Mouse (Mus musculus) intestine, postnatal 0 days (tissue): Measurements from ENCODE around the gene BC034090. TPM values are rescaled to one million over a fixed set of nuclear protein-coding genes. Genes with fewer than 3 reads are reported as not detected.

Source experiments
- ATAC-seq: fragments of 200-750 bp; cut with Nextera tagmentation; 2 replicates; pipeline ENCODE4 v1.8.0; 2017; ENCODE audit warnings: mild to moderate bottlenecking, moderate TSS enrichment, moderate library complexity
- H3K27ac ChIP-seq: fragments of 300-500 bp; sonication (generic); 2 replicates; pipeline ENCODE4 v1.5.1; 2014; ENCODE audit warnings: mild to moderate bottlenecking, low read depth, low read length, moderate library complexity
- H3K27me3 ChIP-seq: fragments of 300-500 bp; sonication (generic); replicated peaks from 2 replicates; pipeline ENCODE4 v1.6.1; 2014; ENCODE audit warnings: low read length, mixed read lengths; ENCODE audit not compliant: control insufficient read depth, insufficient read depth
- H3K36me3 ChIP-seq: fragments of 300-500 bp; sonication (generic); 2 replicates; pipeline ENCODE4 v1.6.1; 2014; ENCODE audit warnings: mild to moderate bottlenecking, moderate library complexity; ENCODE audit not compliant: control insufficient read depth, insufficient read depth
- H3K4me1 ChIP-seq: fragments of 300-500 bp; sonication (generic); replicated peaks from 2 replicates; pipeline ENCODE4 v1.6.1; 2014; ENCODE audit warnings: antibody characterized with exemption, low read length, mixed read lengths; ENCODE audit not compliant: control insufficient read depth, insufficient read depth
- H3K4me2 ChIP-seq: fragments of 300-500 bp; sonication (generic); replicated peaks from 2 replicates; pipeline ENCODE4 v1.6.1; 2014; ENCODE audit warnings: low read depth, mild to moderate bottlenecking, moderate library complexity
- H3K4me3 ChIP-seq: fragments of 300-500 bp; sonication (generic); 2 replicates; pipeline ENCODE4 v1.5.1; 2014; ENCODE audit warnings: low read depth, low read length
- H3K9ac ChIP-seq: fragments of 300-500 bp; sonication (generic); 2 replicates; pipeline ENCODE4 v1.6.1; 2014; ENCODE audit warnings: mild to moderate bottlenecking, low read depth, low read length
- H3K9me3 ChIP-seq: fragments of 300-500 bp; sonication (generic); 2 replicates; pipeline ENCODE4 v1.6.1; 2016; ENCODE audit warnings: mixed run types; ENCODE audit not compliant: control insufficient read depth
- CTCF ChIP-seq: sonication (generic); IDR thresholded peaks from 2 replicates; pipeline ENCODE4 v1.5.1; 2016; ENCODE audit warnings: low read depth, mild to moderate bottlenecking, control low read depth, antibody characterized with exemption, moderate library complexity
- WGBS: fragments of 180-500 bp; shearing (Covaris S2); extraction: QIAGEN DNeasy Blood & Tissue Kit; methylation state at CpG from one replicate; pipeline ENCODE4 v1.1.7; 2014; 5-methylcytosine and 5-hydroxymethylcytosine counted together
- polyA plus RNA-seq: library from polyadenylated mRNA; unstranded; fragments of >200 nt; fragmentation: Nextera tagmentation; extraction: Ambion mirVana; gene quantifications from 2 replicates; pipeline ENCODE4 v1.2.1, GENCODE M21; 2015

Gene BC034090
- polyA plus RNA-seq, 1 experiment from 2014 or later = 1.3 TPM

DNA sequence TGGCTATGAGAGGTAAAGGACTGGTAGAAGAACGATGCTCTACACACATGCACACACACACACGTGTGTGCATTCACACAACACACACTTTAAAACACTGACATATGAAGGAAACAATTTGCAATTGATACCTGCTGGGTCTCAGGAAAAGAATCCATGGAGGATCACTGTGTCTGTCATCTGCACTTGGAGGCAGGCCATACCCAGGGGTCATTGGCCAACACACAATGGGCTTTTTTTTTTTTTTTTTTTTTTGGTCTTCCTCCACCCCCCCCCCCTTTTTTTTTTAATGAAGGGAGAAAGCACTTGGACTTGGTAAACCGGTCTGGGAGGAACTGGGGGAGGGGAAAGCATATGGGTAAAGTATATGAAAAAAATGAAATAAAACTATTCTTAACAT is 36.4 kb downstream of the BC034090 start:
- H3K27ac ChIP-seq = no peak overlapping the region
- no peak for ATAC-seq
- 0 out of 2 replicates have a peak, but pooled peaks cover 5% of the 10 kb centered on the region for H3K36me3 ChIP-seq
- no peaks in the 10 kb centered on the region for H3K27me3 ChIP-seq
- peaks cover 9% of the 10 kb centered on the region; the same call in 1 of the 2 replicates for H3K4me1 ChIP-seq
- no peaks in the 10 kb centered on the region for H3K9me3 ChIP-seq
- H3K4me2 ChIP-seq = no peak overlapping the region
- H3K9ac ChIP-seq = no peak overlapping the region
- WGBS = 72% methylated on average over 3 of the region's 3 CpGs
- no peak overlapping the region for H3K4me3 ChIP-seq
- no peak for TF ChIP-seq CTCF

DNA sequence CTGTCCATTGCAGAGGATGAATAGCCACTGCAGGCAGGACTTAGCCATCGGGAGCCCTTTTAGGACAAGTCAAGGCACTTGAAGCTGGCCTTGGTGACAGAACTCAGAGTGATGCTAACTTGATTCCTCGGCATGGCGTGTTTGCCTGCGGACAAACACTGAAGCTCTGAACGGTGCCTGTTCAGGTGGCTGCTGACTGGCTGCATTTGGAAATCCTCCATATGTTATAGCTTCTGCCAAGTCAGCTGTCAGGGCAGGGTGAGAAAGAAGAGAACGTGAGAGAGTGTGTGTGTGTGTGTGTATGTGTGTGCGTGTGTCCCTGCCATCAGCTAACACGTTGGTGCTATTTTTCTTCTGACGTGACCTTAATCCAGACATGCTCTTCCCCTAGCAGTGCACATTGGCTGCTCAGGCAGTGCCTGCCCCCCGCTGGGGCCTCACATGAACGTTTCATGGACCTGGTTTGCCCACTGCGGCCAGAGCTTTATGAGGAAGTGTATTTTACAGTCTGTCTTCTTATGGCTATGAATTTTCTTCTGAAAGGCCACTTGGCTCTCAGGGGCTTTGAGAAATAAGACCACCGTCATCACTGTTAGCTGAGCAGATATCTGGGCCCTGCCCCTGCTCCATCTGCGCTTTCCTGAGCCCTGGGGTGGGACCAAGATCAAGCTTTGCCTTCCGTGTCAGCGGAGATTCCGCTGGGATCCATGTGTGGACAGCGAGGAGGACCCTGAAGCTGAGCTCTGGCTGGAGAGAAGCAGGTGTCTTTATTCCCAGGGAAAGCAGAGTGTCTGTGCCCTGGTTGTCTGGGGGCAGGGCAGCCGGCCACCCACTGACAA is 38.2 kb downstream of the BC034090 start:
- Histone ChIP-seq H3K4me1 (peaks cover 9% of the 10 kb centered on the region; the same call in 1 of the 2 replicates), H3K9ac (no peak overlapping the region), H3K27ac (no peak overlapping the region), H3K4me2 (no peak overlapping the region), H3K9me3 (no peaks in the 10 kb centered on the region), H3K4me3 (no peak overlapping the region), H3K36me3 (peaks cover 11% of the 10 kb centered on the region), H3K27me3 (no peaks in the 10 kb centered on the region)
- no peak for ATAC-seq
- TF ChIP-seq CTCF = peak; percentile 38
- 65% methylated on average over 19 of the region's 19 CpGs for WGBS

DNA sequence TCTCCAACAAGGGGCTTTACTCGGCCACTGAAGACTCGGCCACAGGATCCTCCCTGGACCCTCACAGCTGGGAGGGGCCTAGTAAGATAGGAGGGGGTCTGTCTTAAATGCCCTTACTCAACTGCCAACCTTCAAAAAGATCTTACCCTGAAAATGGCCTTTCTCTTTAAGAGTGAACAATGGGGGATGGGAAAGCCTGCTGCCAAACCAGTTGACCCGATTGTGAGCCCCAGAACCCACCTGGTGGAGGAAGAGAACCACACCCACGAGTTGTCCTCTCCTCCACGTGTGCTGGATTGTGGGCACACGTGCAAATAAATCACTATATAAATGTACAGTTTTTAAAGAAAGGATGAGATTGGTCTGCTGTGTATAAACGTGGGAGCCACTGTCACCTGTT is 38.9 kb downstream of the BC034090 start:
- H3K27me3 ChIP-seq = no peaks in the 10 kb centered on the region
- no peak overlapping the region for H3K4me2 ChIP-seq
- no peak overlapping the region for H3K4me3 ChIP-seq
- H3K9me3 ChIP-seq = no peaks in the 10 kb centered on the region
- H3K36me3 ChIP-seq = peaks cover 11% of the 10 kb centered on the region
- WGBS = 43% methylated on average over 7 of the region's 7 CpGs
- H3K4me1 ChIP-seq = peaks cover 12% of the 10 kb centered on the region
- no peak for ATAC-seq
- H3K9ac ChIP-seq = no peak overlapping the region
- H3K27ac ChIP-seq = no peak overlapping the region
- TF ChIP-seq CTCF = no peak

DNA sequence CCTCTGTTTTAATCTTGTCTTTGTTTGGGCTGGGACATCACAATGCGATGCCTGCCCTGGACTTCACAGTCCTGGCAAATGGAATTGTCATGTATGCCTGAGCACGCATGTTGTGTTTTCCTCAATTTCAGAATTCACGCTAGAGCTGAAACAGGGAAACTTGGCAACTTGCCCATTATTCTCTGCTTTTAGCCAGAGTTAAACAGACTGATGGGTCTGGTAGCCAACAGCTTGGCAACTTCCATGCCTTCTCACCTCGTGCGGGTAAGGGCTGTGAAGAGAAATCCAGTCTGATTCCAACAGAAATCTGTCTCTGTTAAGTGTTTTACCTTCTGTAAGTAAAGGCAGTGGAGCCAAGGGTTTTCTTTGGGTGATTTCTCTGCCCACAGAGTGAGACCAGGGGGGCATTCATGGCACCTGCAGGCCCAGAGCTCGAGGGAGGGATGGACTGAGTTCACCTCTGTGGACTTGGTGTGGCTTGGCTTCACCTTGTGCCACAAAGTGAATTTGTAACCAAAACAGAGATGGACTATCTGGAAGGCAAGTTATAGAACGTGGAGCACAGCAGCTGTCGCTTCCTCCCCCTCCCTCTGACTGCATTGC is 39.6 kb downstream of the BC034090 start:
- no peaks in the 10 kb centered on the region for H3K9me3 ChIP-seq
- ATAC-seq = no peak
- no peak overlapping the region for H3K4me3 ChIP-seq
- no peak overlapping the region for H3K4me2 ChIP-seq
- 69% methylated on average over 8 of the region's 8 CpGs for WGBS
- H3K27ac ChIP-seq = no peak overlapping the region
- TF ChIP-seq CTCF = no peak
- peaks cover 15% of the 10 kb centered on the region for H3K4me1 ChIP-seq
- H3K9ac ChIP-seq = no peak overlapping the region
- peaks cover 11% of the 10 kb centered on the region for H3K36me3 ChIP-seq
- no peaks in the 10 kb centered on the region for H3K27me3 ChIP-seq

DNA sequence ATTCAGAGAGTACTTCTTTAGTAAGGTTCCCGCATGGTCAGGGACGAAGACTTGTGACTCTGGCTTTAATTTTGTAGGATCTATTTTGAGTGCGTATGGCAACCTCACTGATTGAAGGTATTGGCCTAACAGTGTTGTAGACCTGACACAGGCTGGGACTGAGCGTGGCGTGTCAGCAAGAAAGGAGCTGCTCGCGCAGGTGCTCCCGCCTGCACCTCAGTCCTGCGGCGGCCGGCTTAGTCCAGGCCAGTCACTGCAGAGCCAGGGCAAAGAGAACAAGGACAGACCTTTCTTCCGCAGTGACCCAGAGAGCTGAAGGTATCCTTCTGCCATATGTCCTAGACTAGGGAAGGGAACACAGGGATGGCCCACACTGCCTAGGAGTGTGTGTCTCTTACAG is 40.3 kb downstream of the BC034090 start:
- H3K9me3 ChIP-seq = no peaks in the 10 kb centered on the region
- no peak overlapping the region for H3K4me2 ChIP-seq
- peaks cover 15% of the 10 kb centered on the region for H3K4me1 ChIP-seq
- 98% methylated on average over 12 of the region's 12 CpGs for WGBS
- no peaks in the 10 kb centered on the region for H3K27me3 ChIP-seq
- no peak for TF ChIP-seq CTCF
- no peak overlapping the region for H3K27ac ChIP-seq
- H3K4me3 ChIP-seq = no peak overlapping the region
- no peak for ATAC-seq
- H3K9ac ChIP-seq = no peak overlapping the region
- H3K36me3 ChIP-seq = peaks cover 11% of the 10 kb centered on the region

DNA sequence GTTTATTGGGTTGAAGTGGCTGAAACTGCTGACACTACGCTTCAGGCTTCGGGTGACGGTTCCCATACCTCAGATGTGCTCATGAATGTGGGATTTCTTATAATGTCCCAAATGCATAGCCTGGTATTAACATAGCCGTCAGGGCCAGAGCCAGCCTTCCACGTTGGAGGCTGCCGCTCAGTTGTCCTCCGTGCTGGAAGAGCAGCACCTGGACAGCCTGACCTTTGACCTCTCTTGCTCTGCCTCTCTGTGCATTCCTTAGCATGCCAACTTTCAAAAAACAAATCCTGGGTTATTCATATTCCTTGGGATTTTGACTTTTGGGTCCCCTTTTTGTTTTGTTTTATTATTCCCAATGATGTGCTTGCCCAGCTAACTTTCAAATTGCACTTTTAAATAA is 41.1 kb downstream of the BC034090 start:
- ATAC-seq = no peak
- 52% methylated on average over 7 of the region's 7 CpGs for WGBS
- H3K4me1 ChIP-seq = peaks cover 15% of the 10 kb centered on the region

More for the DNA sequence above, 41.1 kb downstream of the BC034090 start:
- Histone ChIP-seq H3K4me3 (no peak overlapping the region), H3K4me2 (no peak overlapping the region), H3K9me3 (no peaks in the 10 kb centered on the region), H3K9ac (no peak overlapping the region), H3K27ac (no peak overlapping the region), H3K36me3 (peaks cover 11% of the 10 kb centered on the region), H3K27me3 (no peaks in the 10 kb centered on the region)
- no peak for TF ChIP-seq CTCF
